Mouse (Mus musculus): ENCODE data around the gene Dot1l.

The Dot1l gene

DNA sequence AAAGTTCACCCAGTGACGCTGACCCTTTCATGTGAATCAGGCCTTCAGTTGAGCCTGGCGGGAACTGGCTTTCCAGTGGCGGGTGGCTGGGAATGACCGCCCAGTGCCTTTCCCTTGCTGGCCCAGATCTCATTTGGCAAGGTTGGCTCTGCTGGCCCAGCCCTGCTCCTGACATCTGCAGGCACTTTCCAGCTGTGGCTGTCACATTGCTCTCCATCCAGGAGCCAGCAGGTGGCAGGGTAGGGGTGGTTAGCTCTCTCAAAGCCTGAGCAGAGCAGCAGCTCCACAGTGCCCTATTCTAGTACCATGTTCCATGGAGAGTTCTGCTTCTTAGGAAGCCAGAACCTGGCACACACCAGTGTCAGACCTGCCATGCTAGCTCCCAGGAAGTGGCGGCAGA lies 2.7 kb downstream of the Dot1l start:
- peak; percentile 48 to 68 for DNase-seq (ENCODE audit: low spot score in 2 of 2)

DNA sequence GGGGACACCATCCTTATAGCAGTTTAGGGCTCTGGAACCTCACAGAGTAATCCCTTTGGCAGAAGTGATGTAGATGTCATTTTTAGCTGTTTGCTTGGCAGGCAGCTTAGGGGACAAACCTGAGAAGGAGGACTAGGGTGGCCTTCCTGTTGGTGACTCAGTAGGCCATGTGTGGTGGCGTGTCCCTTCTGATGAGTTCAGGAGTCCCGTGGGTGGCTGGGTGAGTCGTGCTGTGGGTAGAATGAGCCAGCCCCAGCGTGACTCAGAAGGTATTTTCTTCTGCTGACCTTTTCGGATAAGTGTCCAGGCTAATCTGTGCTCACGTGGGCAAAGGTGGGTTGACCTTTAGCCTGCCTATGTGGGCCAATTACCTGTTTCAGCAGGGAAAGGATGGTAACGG lies 3.6 kb downstream of the Dot1l start:
- DNase-seq (ENCODE audit: low spot score in 2 of 2): peak; percentile 51 to 68

DNA sequence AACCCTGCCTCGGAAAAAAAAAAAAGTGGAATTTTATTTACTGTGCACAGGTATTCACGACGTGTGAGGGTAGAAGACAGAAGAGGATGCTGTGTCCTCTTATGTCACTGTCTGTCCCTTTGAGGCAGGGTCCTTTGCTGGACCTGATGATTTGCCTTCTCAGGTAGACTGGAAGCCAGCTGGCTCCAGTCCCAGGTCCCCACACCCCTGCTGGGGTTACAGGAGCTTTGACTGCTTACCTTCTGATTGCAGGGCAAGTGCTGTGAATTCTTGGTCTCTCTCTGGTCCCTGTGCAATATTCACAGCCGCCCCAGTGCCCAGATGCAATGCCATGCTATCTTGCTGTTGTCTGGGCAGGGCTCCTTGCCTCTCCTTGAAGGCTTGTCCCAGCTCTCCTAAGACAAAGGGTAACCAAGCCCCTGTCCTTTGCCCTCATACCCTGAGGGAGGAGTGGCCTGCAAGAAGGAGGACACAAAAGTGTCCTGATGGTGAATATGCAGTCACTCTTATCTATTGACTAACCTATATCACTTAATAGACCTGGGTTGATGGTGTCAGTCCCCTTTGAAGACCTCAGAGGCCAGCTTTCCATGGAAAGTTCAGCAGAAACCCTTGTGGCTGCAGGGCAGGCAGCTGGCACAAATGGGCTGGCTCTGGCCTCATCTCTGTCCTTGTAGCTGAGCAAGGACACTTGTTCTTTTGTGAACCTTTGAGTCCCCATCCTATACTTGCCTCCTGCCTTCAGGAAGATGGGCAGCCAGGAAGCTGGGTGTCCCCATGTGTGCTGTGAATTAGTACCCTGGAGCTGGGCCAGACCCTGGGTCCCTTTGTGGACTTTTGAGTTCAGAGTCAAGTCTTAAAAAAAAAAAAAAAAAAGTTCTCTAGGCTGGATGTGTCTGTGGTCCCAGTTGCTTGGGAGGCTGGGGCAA lies 5.9 kb downstream of the Dot1l start:
- no peak for DNase-seq (ENCODE audit: low spot score in 2 of 2)

DNA sequence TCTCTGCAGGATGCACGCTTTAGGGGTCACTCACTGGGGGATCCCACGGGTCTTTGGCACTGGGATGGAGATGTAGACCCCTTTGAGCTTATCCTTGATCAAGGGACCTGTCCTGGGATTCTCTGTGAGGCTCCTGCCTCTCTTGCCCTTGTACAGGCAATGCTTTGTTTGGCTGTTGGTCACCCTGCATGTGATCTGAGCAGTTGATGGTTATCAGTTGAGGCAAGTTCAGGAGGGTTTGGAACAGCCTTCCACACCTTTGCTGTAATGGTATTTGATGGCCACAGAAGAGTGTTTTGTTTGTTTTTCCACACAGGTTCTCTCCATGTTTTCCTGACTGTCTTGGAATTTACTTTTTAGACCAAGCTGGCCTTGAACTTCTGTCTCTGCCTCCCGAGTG lies 6.8 kb downstream of the Dot1l start:
- no peak for DNase-seq (ENCODE audit: low spot score in 2 of 2)

DNA sequence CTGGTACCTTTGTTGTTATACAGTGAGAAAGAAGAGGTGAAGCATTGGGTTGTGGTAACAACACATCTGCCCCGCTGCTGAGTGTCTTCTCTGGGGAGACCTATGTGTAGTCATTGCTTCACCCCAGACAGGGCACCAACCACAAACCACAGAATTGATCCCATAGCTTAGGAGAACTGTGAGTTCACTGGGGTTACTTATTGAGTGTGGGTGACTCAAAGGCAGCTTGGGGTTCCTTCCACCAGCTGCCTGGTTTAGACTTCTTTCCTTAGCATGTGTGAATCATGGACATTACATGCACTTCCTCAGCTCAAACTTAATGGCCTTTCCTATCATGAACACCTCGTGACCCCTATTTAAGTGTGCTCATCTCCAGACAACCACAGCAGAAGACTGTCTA lies 8.5 kb downstream of the Dot1l start:
- DNase-seq (ENCODE audit: low spot score in 2 of 2): peak; percentile 61 to 81

DNA sequence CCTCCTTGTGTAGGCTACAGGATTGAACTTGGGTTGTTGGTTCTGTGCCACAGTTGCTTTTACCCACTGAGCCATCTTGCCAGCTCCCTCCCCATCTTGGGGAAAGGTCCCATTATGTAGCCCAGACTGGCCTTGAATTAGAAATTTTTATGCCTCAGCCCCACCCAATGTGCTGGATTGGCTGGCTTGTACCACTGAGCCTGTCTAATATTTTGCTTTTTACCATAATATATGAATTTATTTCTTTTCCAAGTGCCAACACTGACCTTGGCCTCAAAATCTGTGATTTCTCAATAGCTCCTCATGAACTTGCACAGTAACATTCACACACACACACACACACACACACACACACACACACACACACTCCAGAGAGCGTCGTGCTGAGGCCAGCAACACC lies 10.7 kb downstream of the Dot1l start:
- no peak for DNase-seq (ENCODE audit: low spot score in 2 of 2)

DNA sequence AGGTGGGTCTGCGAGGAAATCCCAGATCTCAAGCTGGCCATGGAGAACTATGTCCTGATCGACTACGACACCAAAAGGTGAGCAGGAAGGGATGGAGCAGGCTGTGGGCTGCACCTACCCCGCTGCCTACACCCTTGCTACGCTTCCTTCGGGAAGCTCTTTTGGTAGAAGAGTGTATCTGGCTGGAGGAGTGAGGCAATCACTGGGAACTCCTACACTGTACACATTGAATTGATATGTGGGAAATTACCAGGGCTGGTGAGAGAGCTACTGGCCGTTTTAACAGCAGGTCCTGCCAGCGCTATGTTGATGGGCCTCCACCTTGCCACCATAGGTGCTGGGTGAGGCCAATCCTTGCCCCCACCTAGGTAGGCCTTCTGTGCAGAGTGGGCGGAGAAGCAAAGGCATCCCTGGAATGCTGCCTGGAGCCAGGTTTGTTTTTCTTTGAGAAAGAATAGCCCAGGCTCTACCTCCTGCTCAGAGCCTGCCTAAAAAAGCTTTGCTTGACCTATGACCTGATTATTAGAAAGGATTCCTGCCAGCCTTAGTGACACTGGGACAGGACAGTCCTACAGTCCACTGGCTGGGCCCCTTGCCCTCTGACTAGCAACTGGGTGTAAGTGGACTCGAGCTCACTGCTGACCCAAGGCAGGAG lies 11.3 kb downstream of the Dot1l start:
- no peak for DNase-seq (ENCODE audit: low spot score in 2 of 2)

DNA sequence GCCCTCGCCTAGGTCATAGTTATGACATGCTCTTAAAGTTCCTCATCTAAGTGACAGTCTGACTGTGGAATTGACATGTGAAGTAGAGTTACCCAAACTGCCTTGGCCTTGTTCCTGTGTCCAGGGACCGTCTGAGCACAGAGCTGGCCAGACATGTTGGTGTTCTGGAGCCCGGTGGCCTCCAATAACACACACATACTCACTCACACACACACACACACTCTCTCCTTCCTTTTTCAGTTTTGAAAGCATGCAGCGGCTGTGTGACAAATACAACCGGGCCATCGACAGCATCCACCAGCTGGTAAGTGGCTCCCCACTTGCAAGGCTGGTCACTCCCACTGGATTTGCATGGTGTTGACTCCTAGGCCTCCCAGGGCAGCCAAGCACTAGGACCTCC lies 13.4 kb downstream of the Dot1l start:
- DNase-seq (ENCODE audit: low spot score in 2 of 2): no peak

DNA sequence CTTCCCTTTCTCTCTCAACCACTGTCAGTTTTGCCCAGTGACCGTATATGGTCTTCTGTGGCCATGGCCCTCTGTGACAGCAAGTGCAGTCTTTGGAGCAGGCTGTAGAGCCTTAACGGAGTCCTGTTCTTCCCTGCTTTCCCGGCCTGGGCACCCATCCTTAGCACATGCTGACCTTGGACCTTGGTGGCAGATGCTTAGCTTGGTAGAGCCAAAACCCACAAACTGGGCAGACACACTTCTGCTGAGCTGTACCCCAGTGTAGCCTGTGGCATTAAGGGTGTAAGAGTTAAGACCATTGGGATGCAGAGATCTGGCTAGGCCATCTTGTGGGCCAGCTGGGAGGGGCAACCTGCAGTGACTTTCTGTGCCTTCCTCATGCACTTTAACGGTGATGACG lies 18.8 kb downstream of the Dot1l start:
- no peak for DNase-seq (ENCODE audit: low spot score in 2 of 2)

DNA sequence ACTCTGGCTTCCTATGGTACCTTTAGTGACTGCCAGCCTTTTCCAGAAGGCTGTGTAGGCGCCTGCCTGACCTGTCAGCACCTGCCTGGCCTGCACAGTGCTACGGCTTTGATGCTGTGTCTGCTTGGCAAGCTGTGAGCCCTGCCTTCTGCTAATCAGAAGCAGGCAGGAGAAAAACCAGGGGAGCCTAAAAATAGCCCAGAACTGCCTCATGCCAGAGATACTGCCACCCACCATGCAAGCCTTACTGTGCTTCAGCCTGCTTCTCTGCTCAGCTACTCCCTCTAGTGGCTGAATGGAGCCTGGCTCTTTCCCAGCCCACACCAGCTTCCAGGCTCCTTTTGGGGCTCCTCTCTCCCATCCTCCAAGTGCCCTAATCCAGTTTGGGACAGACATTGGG lies 19.5 kb downstream of the Dot1l start:
- peak; percentile 54 to 65 for DNase-seq (ENCODE audit: low spot score in 2 of 2)

DNA sequence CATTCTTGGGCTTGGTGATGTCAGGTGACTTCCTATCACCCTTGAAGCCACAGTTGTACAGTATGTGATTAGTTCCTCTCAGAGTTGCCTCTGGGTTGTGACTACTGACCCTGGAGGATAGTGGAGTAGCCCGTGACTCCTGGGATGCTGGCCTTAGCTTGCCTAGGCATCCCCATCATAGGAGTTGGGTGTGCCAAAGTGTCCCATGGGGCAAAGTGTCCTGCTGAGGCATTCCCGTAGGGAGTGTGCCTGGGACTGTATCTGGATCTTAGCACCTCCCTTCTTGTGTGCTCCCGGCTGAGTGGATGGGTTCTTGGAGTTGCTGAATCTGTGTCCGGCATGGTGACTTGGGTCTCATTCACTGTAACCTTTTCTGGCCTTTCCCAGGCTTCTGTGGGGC lies 20.0 kb downstream of the Dot1l start:
- DNase-seq (ENCODE audit: low spot score in 2 of 2): no peak

DNA sequence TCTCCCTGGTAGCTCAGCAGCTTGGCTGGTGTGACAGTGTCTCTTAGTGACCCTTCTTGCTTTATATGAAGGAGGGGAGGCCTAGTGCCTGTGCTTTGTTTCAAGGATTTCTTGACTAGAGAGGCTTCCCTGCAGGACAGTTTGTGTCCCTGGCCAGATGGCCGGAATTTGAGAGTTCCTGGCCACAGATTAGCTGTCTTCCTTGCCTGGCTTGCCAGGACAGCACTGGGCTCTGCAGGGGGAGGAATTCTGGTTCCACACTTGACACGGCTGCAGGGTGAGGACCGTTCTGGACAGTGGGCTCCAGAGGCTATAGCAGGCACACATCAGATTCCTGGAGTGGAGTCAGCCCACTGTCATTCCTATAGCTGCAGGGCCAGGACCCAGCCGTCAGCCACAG lies 20.7 kb downstream of the Dot1l start:
- no peak for DNase-seq (ENCODE audit: low spot score in 2 of 2)

DNA sequence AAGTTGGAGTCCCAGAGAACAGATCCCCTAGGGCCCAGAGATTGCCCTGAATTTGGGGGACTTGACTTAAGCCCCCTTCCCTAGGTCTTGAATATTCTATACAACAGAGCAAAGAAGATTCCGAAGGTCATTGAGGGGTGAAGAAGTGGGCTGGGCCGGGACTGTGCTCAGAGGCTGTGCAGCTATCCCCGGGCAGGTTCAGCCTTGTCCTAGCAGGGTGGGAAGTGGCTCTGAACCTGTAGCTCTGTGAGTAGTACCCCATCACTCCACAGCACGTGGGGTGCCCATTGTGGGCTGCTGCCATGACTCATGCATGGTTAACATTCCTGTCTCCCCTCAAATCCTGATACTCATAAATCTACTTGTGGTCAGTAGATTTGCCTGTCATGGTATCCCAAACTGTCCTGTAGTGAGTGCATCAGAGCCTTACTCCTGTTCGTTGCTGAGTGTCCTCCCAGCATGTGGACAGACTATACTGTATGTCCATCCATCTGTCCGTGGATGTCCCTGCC lies 21.4 kb downstream of the Dot1l start:
- no peak for DNase-seq (ENCODE audit: low spot score in 2 of 2)

DNA sequence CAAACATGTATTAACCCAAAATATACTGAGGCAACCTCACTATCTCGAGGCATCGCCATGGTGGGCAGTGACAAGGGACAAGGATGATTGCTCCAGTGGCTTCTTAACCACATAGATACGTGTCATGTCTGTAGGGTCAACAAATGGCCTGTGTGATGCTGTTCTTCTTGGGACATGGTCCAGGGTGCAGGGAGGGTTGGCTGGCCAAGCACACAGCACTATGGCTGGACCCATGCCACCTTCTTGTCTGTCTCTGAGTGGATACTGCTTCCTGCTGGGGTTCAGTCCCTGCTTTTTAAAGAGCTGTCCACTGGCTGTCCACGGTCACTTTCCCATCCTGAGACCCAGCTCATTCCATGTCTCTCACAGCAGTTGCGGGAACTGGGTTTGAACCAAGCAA lies 22.1 kb downstream of the Dot1l start:
- no peak for DNase-seq (ENCODE audit: low spot score in 2 of 2)

DNA sequence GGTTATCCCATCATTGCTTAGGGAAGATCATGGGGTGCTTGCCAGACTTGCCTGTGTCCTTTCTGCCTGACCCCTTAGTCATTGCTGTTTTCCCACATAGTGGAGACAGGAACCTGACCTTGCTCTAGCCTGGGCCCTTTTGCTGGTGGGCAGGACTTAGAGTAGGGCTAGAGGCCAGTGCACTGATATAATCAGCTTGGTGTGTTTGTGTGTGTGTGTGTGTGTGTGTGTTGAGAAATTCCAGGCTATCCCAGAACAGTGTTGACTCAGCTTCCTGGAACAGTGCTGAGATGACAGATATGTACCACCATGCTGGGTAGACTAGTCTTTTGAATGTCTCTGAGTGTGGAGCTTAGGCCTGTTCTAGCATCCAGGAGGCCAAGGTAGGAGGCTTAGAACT lies 24.6 kb downstream of the Dot1l start:
- DNase-seq (ENCODE audit: low spot score in 2 of 2): no peak

DNA sequence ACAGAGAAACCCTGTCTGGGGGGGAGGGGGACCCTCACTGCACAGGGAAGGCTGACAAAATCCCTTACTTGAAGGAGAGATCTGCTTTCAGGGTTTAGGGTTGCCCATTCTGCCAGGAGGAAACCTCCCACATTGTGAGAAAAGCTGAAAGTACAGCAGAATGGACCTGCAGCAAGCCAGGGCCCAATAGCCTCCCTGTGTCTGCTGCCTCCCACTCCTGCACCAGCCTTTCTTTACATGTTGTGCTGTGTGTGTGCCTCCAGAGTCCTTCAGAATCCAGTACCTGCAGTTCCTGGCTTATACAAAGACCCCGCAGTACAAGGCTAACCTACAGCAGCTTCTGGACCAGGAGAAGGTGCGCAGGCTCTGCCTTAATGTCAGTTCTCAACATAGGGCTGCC lies 29.3 kb downstream of the Dot1l start:
- DNase-seq (ENCODE audit: low spot score in 2 of 2): no peak

DNA sequence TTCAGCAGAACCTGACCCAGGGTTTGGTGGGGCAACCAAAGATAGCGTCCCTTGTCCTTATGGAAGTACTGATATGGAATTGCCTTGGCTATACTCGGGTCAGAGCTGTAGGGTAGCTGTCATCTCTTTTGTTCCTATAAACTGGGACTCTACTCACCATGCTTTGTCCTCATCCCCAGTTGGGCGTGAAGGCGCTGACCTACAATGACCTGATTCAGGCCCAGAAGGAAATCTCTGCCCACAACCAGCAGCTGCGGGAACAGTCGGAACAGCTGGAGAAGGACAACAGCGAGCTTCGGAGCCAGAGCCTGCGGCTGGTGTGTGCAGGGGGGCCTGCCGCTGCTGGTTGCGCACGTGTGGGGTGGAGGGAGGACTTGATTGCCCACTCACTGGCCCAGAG lies 29.9 kb downstream of the Dot1l start:
- DNase-seq (ENCODE audit: low spot score in 2 of 2): no peak

DNA sequence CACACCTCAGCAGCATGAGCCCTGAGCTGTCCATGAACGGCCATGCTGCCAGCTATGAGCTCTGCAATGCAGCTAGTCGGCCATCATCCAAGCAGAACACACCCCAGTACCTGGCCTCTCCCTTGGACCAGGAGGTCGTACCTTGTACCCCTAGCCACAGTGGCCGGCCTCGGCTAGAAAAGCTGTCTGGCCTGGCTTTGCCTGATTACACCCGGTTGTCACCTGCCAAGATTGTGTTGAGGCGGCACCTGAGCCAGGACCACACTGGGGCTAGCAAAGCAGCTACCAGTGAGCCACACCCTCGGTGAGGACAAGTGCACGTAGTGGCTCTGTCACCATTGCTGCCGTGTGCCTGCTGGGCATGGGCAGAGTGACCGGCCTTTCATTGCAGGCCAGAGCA lies 31.0 kb downstream of the Dot1l start:
- no peak for DNase-seq (ENCODE audit: low spot score in 2 of 2)

DNA sequence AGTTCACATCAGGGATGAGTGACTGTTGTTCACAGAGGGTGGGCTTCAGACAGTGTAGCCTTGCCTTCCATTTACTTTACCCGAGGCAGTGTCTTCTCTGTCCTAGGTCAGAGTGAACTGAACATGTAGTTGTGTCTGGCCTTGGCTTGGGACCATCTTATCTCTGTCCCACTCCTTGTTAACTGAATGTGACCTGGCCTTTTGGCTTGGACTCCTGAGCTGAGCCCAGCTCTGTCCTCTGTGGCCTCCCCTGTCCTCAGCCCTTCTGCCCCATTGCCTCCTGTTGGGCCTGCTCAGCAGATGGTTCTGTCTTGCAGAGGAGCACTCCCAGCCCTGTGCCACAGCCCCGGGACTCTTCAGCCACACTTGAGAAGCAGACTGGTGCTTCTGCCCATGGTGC lies 32.5 kb downstream of the Dot1l start:
- no peak for DNase-seq (ENCODE audit: low spot score in 2 of 2)

DNA sequence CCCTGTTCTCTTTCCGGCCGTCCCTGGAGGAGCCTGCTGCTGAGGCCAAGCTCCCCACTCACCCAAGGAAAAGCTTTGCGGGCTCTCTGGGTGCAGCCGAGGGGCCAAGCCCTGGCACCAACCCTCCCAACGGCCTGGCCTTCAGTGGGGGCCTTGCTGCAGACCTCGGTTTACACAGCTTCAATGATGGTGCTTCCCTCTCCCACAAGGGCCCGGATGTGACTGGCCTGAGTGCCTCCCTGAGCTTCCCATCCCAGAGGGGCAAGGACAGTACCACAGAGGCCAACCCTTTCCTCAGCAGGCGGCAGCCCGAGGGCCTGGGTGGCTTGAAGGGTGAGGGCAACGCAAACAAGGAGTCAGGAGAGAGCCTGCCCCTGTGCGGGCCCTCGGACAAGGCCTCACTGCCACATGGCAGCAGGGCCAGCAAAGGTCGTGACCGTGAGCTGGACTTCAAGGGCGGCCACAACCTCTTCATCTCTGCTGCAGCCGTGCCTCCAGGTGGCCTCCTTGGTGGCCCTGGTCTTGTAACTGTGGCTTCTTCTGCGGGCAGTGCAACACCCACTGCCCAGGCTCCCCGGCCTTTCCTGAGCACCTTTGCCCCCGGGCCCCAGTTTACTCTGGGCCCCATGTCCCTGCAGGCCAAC lies 35.9 kb downstream of the Dot1l start:
- no peak for DNase-seq (ENCODE audit: low spot score in 2 of 2)

DNA sequence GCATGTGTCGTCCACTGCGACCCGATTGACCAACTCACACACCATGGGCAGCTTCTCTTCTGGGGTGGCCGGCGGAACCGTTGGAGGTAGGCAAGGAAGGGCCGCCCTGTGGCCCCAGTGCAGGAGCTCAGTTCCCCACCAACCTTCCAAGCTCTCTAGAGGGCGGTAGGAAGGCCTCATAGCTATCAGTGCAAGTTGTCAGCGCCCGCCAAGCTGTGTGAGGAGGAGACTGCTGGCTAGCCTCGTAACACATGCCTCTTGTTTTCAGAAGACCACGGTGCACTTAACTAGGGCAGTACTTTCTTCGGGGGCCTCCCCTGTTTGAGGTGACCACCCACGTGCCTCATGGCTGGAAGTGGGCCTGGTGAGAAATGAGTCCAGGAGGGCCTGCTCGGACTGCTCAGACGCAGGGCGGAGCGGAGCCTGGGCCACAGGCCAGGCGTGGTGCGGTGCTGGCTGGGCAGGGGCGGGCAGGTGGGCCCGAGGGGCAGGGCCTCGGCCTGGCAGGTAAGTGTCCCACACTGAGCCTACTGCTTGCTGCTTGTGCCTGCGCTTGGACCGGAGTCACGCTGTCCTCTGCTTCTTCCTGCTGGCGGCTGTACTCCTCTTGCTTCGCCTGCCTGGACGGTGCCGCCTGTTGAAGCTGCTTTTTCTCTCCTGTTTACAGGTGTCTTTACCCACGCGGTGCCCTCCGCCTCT lies 36.6 kb downstream of the Dot1l start:
- DNase-seq (ENCODE audit: low spot score in 2 of 2): no peak
